Mouse (Mus musculus): ENCODE data around the gene Frat2. TPM values are rescaled to one million over a fixed set of nuclear protein-coding genes. Genes with fewer than 3 reads are reported as not detected.

Frat2 gene
- polyA plus RNA-seq (2014; fragmentation: Nextera tagmentation; extraction: Ambion mirVana) = 1.2 and 2.0 TPM in 2 replicates

DNA sequence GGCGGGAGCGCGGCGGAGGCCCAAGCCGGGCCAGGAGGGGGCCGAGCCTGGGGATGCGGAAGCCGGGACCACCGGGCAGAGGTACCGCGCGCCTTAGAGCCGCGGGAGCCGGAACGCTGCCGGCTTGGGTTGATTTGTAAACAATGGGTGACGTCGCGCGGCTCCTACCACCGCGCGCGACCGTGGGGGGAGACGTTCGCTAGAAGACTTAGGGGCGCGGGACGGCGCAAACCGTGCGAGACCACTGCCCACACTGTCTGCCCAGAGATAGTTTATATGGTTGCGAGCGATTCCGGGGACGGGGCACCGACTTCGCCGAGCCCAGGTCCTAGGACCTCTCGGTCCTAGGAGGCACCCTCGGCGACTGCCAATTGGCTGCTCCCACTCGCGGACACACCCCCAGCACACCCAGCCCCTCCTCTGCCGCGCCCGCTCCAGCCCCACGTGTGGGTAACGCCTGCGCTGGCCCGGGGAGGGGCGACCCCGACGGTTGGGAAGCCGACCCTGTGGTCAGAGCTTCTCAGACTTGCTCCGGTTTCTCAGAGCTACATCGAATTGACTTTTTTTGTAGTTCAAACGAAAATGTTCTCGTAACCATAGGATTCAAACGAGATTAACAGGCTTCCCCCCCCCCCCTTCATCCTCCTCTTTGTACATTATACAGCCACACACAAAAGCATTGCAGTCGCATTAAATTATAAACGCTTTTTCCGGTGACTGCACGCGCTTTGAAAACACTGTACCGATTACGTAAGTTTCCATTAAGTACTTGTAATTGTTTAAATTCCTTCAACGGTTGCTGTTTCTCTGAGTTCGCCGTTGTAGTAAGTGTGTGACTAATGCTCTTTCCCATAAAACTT lies at the start of gene Frat2:
TSS of gene Frat2 (minus strand) at position 141 of the 860 bp plus-strand sequence.
- under 1% methylated on average over 72 of the region's 72 CpGs for WGBS
- H3K4me3 ChIP-seq (ENCODE audit: control insufficient read depth in 1 of 2, insufficient read depth in 1 of 2, low read depth in 1 of 2, low read length in 2 of 2) = peak within 1 kb of the TSS; percentile 63 to 64
- H3K36me3 ChIP-seq (ENCODE audit: control insufficient read depth, insufficient read depth, low read length) = no peaks in the 10 kb centered on the region
- peaks cover 7 to 9% of the 10 kb centered on the region in 2 experiments; a peak in 3 of 4 replicates for H3K4me1 ChIP-seq (ENCODE audit: control insufficient read depth in 2 of 2, insufficient read depth in 2 of 2, low read length in 2 of 2)
- peak; percentile 95 for ATAC-seq (ENCODE audit: insufficient number of reproducible peaks, insufficient read depth, low FRiP score, low read depth)
- peak within 1 kb of the TSS; percentile 88 to 92 for H3K27ac ChIP-seq (replicated peaks in 1 of 2; ENCODE audit: control insufficient read depth in 1 of 2, insufficient read depth in 1 of 2, low read depth in 2 of 2, low read length in 2 of 2)
- no peaks in the 10 kb centered on the region; the same call in 1 of the 2 replicates for H3K27me3 ChIP-seq (ENCODE audit: control insufficient read depth, insufficient read depth, low read length)
- peak within 1 kb of the TSS; percentile 78 for H3K9ac ChIP-seq (ENCODE audit: low read length)
- H3K4me2 ChIP-seq (ENCODE audit: low read length) = peak within 1 kb of the TSS; percentile 97
- H3K9me3 ChIP-seq (ENCODE audit: control insufficient read depth, low read length) = no peaks in the 10 kb centered on the region

GRCm38 (mm10) chr19:41896319-41896711 lies 48.4 kb upstream of the Frat2 start:
- Histone ChIP-seq H3K9me3 (ENCODE audit: control insufficient read depth, low read length) (no peaks in the 10 kb centered on the region), H3K27ac (replicated peaks in 1 of 2; ENCODE audit: control insufficient read depth in 1 of 2, insufficient read depth in 1 of 2, low read depth in 2 of 2, low read length in 2 of 2) (0 out of 4 replicates have a peak overlapping the region, but pooled peaks of 1 of the 2 experiments have one; percentile 6), H3K36me3 (ENCODE audit: control insufficient read depth, insufficient read depth, low read length) (peaks cover 9% of the 10 kb centered on the region), H3K27me3 (ENCODE audit: control insufficient read depth, insufficient read depth, low read length) (no peaks in the 10 kb centered on the region), H3K9ac (ENCODE audit: low read length) (peak overlapping the region; percentile 77), H3K4me2 (ENCODE audit: low read length) (peak overlapping the region; percentile 91), H3K4me3 (ENCODE audit: control insufficient read depth in 1 of 2, insufficient read depth in 1 of 2, low read depth in 1 of 2, low read length in 2 of 2) (peak overlapping the region; percentile 72 to 84), H3K4me1 (ENCODE audit: control insufficient read depth in 2 of 2, insufficient read depth in 2 of 2, low read length in 2 of 2) (peaks cover 7 to 13% of the 10 kb centered on the region in 2 experiments)
- 18% methylated on average over 18 of the region's 18 CpGs for WGBS
- ATAC-seq (ENCODE audit: insufficient number of reproducible peaks, insufficient read depth, low FRiP score, low read depth) = no peak

GRCm38 (mm10) chr19:41895460-41896318 lies 47.8 kb upstream of the Frat2 start, which contains the start of gene Rrp12:
Gene Rrp12, minus strand, starts transcription at chr19:41896173.
- H3K27me3 ChIP-seq (ENCODE audit: control insufficient read depth, insufficient read depth, low read length) = no peaks in the 10 kb centered on the region
- peak within 1 kb of the TSS; percentile 77 for H3K9ac ChIP-seq (ENCODE audit: low read length)
- 0 out of 4 replicates have a peak within 1 kb of the TSS, but pooled peaks of 1 of the 2 experiments have one; percentile 6 for H3K27ac ChIP-seq (replicated peaks in 1 of 2; ENCODE audit: control insufficient read depth in 1 of 2, insufficient read depth in 1 of 2, low read depth in 2 of 2, low read length in 2 of 2)
- ATAC-seq (ENCODE audit: insufficient number of reproducible peaks, insufficient read depth, low FRiP score, low read depth) = peak; percentile 68
- no peaks in the 10 kb centered on the region for H3K9me3 ChIP-seq (ENCODE audit: control insufficient read depth, low read length)
- H3K4me3 ChIP-seq (ENCODE audit: control insufficient read depth in 1 of 2, insufficient read depth in 1 of 2, low read depth in 1 of 2, low read length in 2 of 2) = peak within 1 kb of the TSS; percentile 72 to 84
- H3K4me2 ChIP-seq (ENCODE audit: low read length) = peak within 1 kb of the TSS; percentile 91
- peaks cover 14% of the 10 kb centered on the region for H3K36me3 ChIP-seq (ENCODE audit: control insufficient read depth, insufficient read depth, low read length)
- peaks cover 7 to 13% of the 10 kb centered on the region in 2 experiments for H3K4me1 ChIP-seq (ENCODE audit: control insufficient read depth in 2 of 2, insufficient read depth in 2 of 2, low read length in 2 of 2)
- WGBS = 2% methylated on average over 46 of the region's 46 CpGs

DNA sequence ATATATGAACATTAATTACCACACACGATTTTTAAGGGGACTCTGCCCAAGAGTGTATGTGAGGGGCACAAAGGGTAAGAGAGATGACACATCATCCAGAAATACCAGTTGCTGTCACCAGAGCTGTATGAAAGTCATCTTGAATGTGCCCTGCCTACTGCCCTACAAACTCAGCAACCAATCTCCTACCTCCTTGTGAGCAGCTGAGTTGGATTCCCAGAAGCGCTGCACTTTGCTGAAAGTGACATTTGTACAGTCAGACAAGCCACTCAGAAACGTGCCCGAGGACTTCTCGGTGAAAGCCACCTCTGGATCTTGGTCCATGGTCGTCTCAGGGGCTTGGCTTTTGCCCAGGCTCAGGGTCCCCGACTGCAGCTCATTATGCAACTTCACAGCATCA lies 47.0 kb upstream of the Frat2 start:
- peaks cover 22% of the 10 kb centered on the region for H3K36me3 ChIP-seq (ENCODE audit: control insufficient read depth, insufficient read depth, low read length)
- no peaks in the 10 kb centered on the region for H3K9me3 ChIP-seq (ENCODE audit: control insufficient read depth, low read length)
- H3K27ac ChIP-seq (replicated peaks in 1 of 2; ENCODE audit: control insufficient read depth in 1 of 2, insufficient read depth in 1 of 2, low read depth in 2 of 2, low read length in 2 of 2) = no peak overlapping the region
- peak overlapping the region; percentile 72 to 84 for H3K4me3 ChIP-seq (ENCODE audit: control insufficient read depth in 1 of 2, insufficient read depth in 1 of 2, low read depth in 1 of 2, low read length in 2 of 2)
- H3K4me1 ChIP-seq (ENCODE audit: control insufficient read depth in 2 of 2, insufficient read depth in 2 of 2, low read length in 2 of 2) = peaks cover 7 to 13% of the 10 kb centered on the region in 2 experiments
- H3K9ac ChIP-seq (ENCODE audit: low read length) = peak overlapping the region; percentile 77
- H3K27me3 ChIP-seq (ENCODE audit: control insufficient read depth, insufficient read depth, low read length) = no peaks in the 10 kb centered on the region
- ATAC-seq (ENCODE audit: insufficient number of reproducible peaks, insufficient read depth, low FRiP score, low read depth) = no peak
- 27% methylated on average over 7 of the region's 7 CpGs for WGBS
- H3K4me2 ChIP-seq (ENCODE audit: low read length) = peak overlapping the region; percentile 91

DNA sequence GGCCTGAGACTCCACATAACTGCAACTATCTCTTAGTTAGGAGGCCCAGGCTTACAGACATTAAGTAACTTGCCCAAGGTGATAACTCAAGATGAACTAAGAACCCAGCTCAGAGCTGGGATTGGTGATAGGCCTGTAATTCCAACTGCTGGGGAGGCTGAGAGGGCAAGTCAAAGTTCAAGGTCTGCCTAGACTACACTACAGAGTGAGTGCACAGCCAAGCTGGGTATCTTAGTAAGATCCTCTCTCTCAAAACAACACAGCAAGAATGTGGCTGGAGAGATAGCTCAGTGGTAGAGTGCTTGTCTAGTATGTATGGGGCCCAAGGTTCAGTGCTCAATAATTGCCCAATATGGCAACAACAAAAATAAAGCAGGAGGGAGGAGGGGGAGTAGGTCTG lies 40.3 kb upstream of the Frat2 start:
- Histone ChIP-seq H3K9ac (ENCODE audit: low read length) (no peak overlapping the region), H3K4me3 (ENCODE audit: control insufficient read depth in 1 of 2, insufficient read depth in 1 of 2, low read depth in 1 of 2, low read length in 2 of 2) (no peak overlapping the region), H3K27ac (replicated peaks in 1 of 2; ENCODE audit: control insufficient read depth in 1 of 2, insufficient read depth in 1 of 2, low read depth in 2 of 2, low read length in 2 of 2) (no peak overlapping the region), H3K27me3 (ENCODE audit: control insufficient read depth, insufficient read depth, low read length) (no peaks in the 10 kb centered on the region), H3K4me2 (ENCODE audit: low read length) (no peak overlapping the region), H3K9me3 (ENCODE audit: control insufficient read depth, low read length) (no peaks in the 10 kb centered on the region), H3K4me1 (ENCODE audit: control insufficient read depth in 2 of 2, insufficient read depth in 2 of 2, low read length in 2 of 2) (no peaks in the 10 kb centered on the region), H3K36me3 (ENCODE audit: control insufficient read depth, insufficient read depth, low read length) (peaks cover 86% of the 10 kb centered on the region)
- ATAC-seq (ENCODE audit: insufficient number of reproducible peaks, insufficient read depth, low FRiP score, low read depth) = no peak

DNA sequence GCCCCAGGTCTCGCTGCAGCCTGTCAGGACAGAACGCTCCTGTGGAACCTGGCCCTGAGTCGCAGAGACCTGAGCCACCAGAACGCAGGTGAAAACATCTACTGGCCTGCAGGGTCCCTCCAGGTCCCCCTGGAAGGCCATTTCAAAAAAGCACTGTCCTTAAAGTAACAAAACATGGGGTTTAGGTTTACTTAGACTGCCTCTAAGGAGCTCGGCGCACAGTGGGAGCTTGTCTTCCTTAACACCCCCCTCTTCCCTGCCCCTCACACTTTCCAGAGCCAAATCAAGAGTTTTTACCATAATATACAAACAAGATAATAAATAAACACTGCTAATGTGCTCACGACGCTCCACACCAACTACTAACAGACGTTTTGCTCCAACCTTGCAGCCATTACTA lies 36.0 kb upstream of the Frat2 start:
- peaks cover 82% of the 10 kb centered on the region for H3K36me3 ChIP-seq (ENCODE audit: control insufficient read depth, insufficient read depth, low read length)
- no peak for ATAC-seq (ENCODE audit: insufficient number of reproducible peaks, insufficient read depth, low FRiP score, low read depth)

GRCm38 (mm10) chr19:41881842-41882241 lies 33.9 kb upstream of the Frat2 start:
- Histone ChIP-seq H3K4me3 (ENCODE audit: control insufficient read depth in 1 of 2, insufficient read depth in 1 of 2, low read depth in 1 of 2, low read length in 2 of 2) (no peak overlapping the region), H3K4me2 (ENCODE audit: low read length) (no peak overlapping the region), H3K27ac (replicated peaks in 1 of 2; ENCODE audit: control insufficient read depth in 1 of 2, insufficient read depth in 1 of 2, low read depth in 2 of 2, low read length in 2 of 2) (no peak overlapping the region), H3K4me1 (ENCODE audit: control insufficient read depth in 2 of 2, insufficient read depth in 2 of 2, low read length in 2 of 2) (no peaks in the 10 kb centered on the region), H3K9me3 (ENCODE audit: control insufficient read depth, low read length) (no peaks in the 10 kb centered on the region), H3K36me3 (ENCODE audit: control insufficient read depth, insufficient read depth, low read length) (peaks cover 74% of the 10 kb centered on the region), H3K9ac (ENCODE audit: low read length) (no peak overlapping the region), H3K27me3 (ENCODE audit: control insufficient read depth, insufficient read depth, low read length) (no peaks in the 10 kb centered on the region)
- no peak for ATAC-seq (ENCODE audit: insufficient number of reproducible peaks, insufficient read depth, low FRiP score, low read depth)
- 97% methylated on average over 4 of the region's 4 CpGs for WGBS

More for the DNA sequence above, 36.0 kb upstream of the Frat2 start:
- no peak overlapping the region for H3K27ac ChIP-seq (replicated peaks in 1 of 2; ENCODE audit: control insufficient read depth in 1 of 2, insufficient read depth in 1 of 2, low read depth in 2 of 2, low read length in 2 of 2)
- no peak overlapping the region for H3K9ac ChIP-seq (ENCODE audit: low read length)
- H3K4me2 ChIP-seq (ENCODE audit: low read length) = no peak overlapping the region
- H3K4me1 ChIP-seq (ENCODE audit: control insufficient read depth in 2 of 2, insufficient read depth in 2 of 2, low read length in 2 of 2) = no peaks in the 10 kb centered on the region
- 89% methylated on average over 9 of the region's 9 CpGs for WGBS
- no peak overlapping the region for H3K4me3 ChIP-seq (ENCODE audit: control insufficient read depth in 1 of 2, insufficient read depth in 1 of 2, low read depth in 1 of 2, low read length in 2 of 2)
- no peaks in the 10 kb centered on the region for H3K27me3 ChIP-seq (ENCODE audit: control insufficient read depth, insufficient read depth, low read length)
- H3K9me3 ChIP-seq (ENCODE audit: control insufficient read depth, low read length) = no peaks in the 10 kb centered on the region
